Mouse (Mus musculus): ENCODE data around the gene Ttyh2. TPM values are rescaled to one million over a fixed set of nuclear protein-coding genes. Genes with fewer than 3 reads are reported as not detected.

Ttyh2 gene
- total RNA-seq (2023): 2.2 to 4.9 TPM (median 3.2 TPM) in 4 replicates

GRCm38 (mm10) chr11:114675341-114675825, at the start of gene Ttyh2:
TSS of gene Ttyh2 (plus strand) at chr11:114675431.

DNA sequence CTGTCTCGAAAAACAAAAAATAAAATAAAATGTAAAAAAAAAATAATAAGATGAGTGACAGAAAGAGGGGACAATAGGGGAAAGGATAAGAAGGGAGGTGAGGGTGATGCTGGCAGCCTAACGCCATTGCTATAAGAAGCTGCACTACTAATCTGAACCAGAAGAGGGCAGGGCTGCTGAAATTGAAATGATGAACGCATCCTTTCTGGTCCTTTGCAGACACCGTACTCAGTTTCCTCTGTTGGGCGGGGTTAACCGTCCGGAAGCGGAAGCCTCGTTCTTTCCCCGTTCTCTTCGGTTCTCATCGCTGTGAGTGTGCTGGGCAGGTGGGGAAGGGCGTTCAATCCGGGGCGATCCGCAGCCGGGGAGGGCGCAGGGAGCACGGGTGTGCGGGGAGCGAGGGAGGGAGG, 6.9 kb upstream of the Ttyh2 start, which contains the start of gene Rpl38:
Gene Rpl38, plus strand, starts transcription at position 224 of the 410 bp plus-strand sequence.

DNA sequence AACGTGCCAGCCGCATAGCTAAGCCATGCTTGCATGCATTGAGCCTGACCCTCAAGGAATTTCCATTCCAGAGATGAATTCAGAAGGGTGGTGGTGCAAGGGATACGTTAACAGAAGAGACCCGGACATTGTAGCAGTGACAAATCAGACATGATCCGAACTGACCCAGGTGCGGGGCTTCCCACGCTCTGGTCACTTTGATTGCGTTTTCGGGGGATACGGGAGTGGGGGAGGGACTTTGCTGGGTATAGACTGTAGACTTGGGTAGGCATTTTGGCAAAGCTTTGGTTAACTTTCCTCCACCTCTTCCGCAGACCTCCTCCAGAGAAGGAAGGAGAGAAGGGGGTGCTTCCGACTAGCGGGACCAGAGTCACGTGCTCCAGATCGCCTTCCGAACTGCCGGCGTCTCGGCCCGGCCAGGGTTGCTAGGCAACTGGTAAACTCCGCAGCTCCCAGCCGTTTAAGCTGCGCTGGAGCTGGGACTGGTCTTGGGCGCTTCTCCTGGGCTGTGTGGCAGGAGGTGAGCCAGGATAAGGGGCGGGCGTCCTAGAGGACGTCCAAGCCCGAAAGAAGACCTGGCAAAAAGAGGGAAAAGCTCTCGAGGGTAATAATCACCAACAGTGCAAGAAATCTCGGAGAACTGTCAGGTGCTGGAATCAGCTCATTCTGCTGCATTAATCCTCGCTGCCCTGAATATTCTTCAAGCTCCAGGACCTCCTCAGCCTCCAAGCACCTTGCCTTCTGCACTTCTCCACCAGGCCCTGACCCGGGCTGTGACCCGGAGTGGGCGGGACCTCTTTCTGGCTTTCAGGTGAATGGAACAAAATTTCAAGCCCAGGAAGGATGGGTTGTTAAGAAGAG, 52.0 kb downstream of the Ttyh2 start, which contains the start of gene Dnaic2:
Gene Dnaic2, plus strand, starts transcription at position 444 of the 861 bp plus-strand sequence.

DNA sequence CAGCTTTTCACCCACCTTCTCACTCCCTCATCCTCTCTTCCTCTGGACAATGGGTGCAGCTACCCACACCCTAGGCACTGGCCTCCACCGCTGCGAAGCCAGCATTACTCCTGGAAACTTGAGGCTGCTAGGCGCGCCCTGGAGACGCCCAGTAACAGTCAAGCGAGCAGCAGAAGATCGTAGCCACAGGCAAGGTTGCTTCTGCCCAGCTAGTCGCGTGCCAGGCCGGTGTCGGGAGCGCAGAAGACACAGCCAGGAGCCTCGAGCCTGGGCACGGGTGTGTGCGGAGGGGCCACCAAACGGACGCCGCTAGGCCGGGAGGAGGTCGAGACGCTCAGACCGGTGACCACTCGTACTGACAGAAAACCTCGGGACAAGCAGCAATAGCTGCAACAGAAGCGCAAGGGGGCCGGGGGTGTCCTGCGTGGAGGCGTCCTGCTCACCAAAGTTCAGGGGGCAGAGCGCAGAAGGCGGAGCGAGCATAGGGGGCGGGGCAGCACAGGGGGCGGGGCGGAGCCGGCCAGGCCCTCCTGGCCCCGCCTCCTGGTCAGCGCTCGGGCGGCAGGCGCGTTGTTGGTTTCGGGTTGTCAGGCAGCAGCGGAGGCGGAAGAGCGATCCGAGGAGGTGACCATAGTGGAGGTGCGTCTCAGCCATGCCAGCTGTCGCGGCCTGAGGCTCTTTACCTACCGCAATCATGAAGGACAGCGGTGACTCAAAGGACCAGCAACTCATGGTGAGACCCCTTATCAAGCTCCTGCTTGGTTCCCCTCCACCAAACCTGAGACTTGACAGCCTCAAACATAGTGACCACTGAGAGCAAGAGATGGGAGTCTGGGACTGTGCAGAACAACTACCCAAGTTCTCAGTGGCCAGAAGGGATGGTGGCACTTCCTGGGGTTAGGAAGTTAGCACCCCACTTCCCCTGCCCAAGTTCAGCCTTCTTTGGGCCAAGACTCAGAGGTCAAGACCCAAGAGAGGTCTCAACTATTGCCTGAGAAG, 89.9 kb downstream of the Ttyh2 start, which contains the start of gene Kif19a:
Gene Kif19a, plus strand, starts transcription at position 569 of the 999 bp plus-strand sequence.

Other genes with a start within 250 kb of the Ttyh2 start
- 2,009 to 2,242 TPM (median 2,147 TPM) in 4 replicates for gene Rpl38, start 6.9 kb upstream of the Ttyh2 start, total RNA-seq (2023)
- 0.95 TPM in 1 of 4 replicates, not detected in the others for gene Dnaic2, start 52.0 kb downstream of the Ttyh2 start, total RNA-seq (2023)
- gene Kif19a, start 90.0 kb downstream of the Ttyh2 start, total RNA-seq (2023): 4.1 to 5.1 TPM (median 5.0 TPM) in 4 replicates
- not detected in 4 replicates for gene Btbd17, start 120.5 kb downstream of the Ttyh2 start, total RNA-seq (2023)
- not detected in 4 replicates for gene Gpr142, start 123.5 kb downstream of the Ttyh2 start, total RNA-seq (2023)
- gene Gprc5c, start 175.7 kb downstream of the Ttyh2 start, total RNA-seq (2023): 0.19 to 1.4 TPM (median 0.21 TPM) in 3 of 4 replicates, not detected in the other
- 0.63 to 0.91 TPM (median 0.76 TPM) in 4 replicates for gene Cd300a, start 214.6 kb downstream of the Ttyh2 start, total RNA-seq (2023)

Measured in B cell, adult 62 days (primary cell).